Comparison of ENCODE assay signal across 8 mouse cellular contexts in genomic region chr9:108347024-108347423, GRCm38 (mm10). TPM values are rescaled to one million over a fixed set of nuclear protein-coding genes. Genes with fewer than 3 reads are reported as not detected.
DNase-seq lines count a peak whose midpoint lies in the region; ATAC-seq lines count a peak whose summit lies in the region.

No protein-coding gene starts in this region.

- WGBS in limb, embryonic 12.5 days = 7% methylated on average over 11 of the region's 11 CpGs
- 5% methylated on average over 11 of the region's 11 CpGs for WGBS in stomach, embryonic 14.5 days

- no peak for ATAC-seq in megakaryocyte, adult 5-6 weeks (ENCODE audit: poor library complexity, severe bottlenecking)
- no peak for ATAC-seq in limb, embryonic 12.5 days (ENCODE audit: insufficient number of reproducible peaks, insufficient read depth, low FRiP score, low TSS enrichment, low read depth)
- ATAC-seq in stomach, embryonic 14.5 days (ENCODE audit: insufficient number of reproducible peaks, insufficient read depth, low FRiP score, low read depth) = no peak

- H3K36me3 ChIP-seq in megakaryocyte, embryonic 14.5 days (replicated peaks; ENCODE audit: low read length) = peaks cover 26% of the 10 kb centered on the region
- peaks cover 22% of the 10 kb centered on the region for H3K36me3 ChIP-seq in limb, embryonic 12.5 days
- peaks cover 13% of the 10 kb centered on the region for H3K36me3 ChIP-seq in stomach, embryonic 14.5 days (ENCODE audit: control insufficient read depth, insufficient read depth, low read length)

- H3K27ac ChIP-seq in limb, embryonic 12.5 days = peak overlapping the region; percentile 98
- H3K27ac ChIP-seq in stomach, embryonic 14.5 days (ENCODE audit: low read length) = peak overlapping the region; percentile 95

- H3K9ac ChIP-seq in limb, embryonic 12.5 days (replicated peaks) = peak overlapping the region; percentile 91
- peak overlapping the region; percentile 81 for H3K9ac ChIP-seq in stomach, embryonic 14.5 days (replicated peaks; ENCODE audit: low read depth, low read length)

- peaks cover 65% of the 10 kb centered on the region for H3K4me1 ChIP-seq in megakaryocyte, embryonic 14.5 days
- peaks cover 20% of the 10 kb centered on the region for H3K4me1 ChIP-seq in limb, embryonic 12.5 days (replicated peaks)
- H3K4me1 ChIP-seq in stomach, embryonic 14.5 days (ENCODE audit: control insufficient read depth, insufficient read depth, low read length) = peaks cover 13% of the 10 kb centered on the region

- H3K4me3 ChIP-seq in megakaryocyte, embryonic 14.5 days (replicated peaks) = peak overlapping the region; percentile 100
- peak overlapping the region; percentile 88 for H3K4me3 ChIP-seq in limb, embryonic 12.5 days (replicated peaks)
- peak overlapping the region; percentile 68 for H3K4me3 ChIP-seq in stomach, embryonic 14.5 days (ENCODE audit: low read depth, low read length)

- H3K4me2 ChIP-seq in limb, embryonic 12.5 days = peak overlapping the region; percentile 84
- peak overlapping the region; percentile 65 for H3K4me2 ChIP-seq in stomach, embryonic 14.5 days (replicated peaks; ENCODE audit: low read depth, low read length)

- H3K9me3 ChIP-seq in megakaryocyte, embryonic 14.5 days = no peaks in the 10 kb centered on the region
- no peaks in the 10 kb centered on the region for H3K9me3 ChIP-seq in limb, embryonic 12.5 days
- H3K9me3 ChIP-seq in stomach, embryonic 14.5 days (ENCODE audit: control insufficient read depth, low read depth, low read length) = no peaks in the 10 kb centered on the region

- peak; percentile 21 for DNase-seq in adrenal gland, postnatal 10 days
- DNase-seq in adrenal gland, postnatal 25 days = no peak
- DNase-seq in cerebellum, adult 9-10 months = no peak
- no peak for DNase-seq in cerebellum, adult 8-10 months

- no peaks in the 10 kb centered on the region for H3K27me3 ChIP-seq in megakaryocyte, embryonic 14.5 days (replicated peaks)
- H3K27me3 ChIP-seq in limb, embryonic 12.5 days = no peaks in the 10 kb centered on the region
- no peaks in the 10 kb centered on the region for H3K27me3 ChIP-seq in stomach, embryonic 14.5 days (ENCODE audit: control insufficient read depth, insufficient read depth, low read length)

RNA-seq across cellular contexts. Expression of gene Usp4, which starts 0.6 kb away (rescaled TPM):
- 100 to 1,000 TPM; 101 to 111 TPM for total RNA-seq in adrenal gland, postnatal 10 days (2021)
- 113 and 114 TPM in 2 replicates for total RNA-seq in adrenal gland, postnatal 25 days (2021)
- polyA plus RNA-seq in megakaryocyte, embryonic 14.5 days (2012; ENCODE audit: insufficient read depth, low replicate concordance) = 63.2 and 114 TPM in 2 replicates
- total RNA-seq in megakaryocyte, adult 5-6 weeks (2015) = 144 and 148 TPM in 2 replicates
- 75.0 and 78.7 TPM in 2 replicates for total RNA-seq in megakaryocyte, adult 5-6 weeks (2017)
- 117 and 118 TPM in 2 replicates for polyA plus RNA-seq in limb, embryonic 12.5 days (2016; fragmentation: Nextera tagmentation; extraction: Ambion mirVana)
- 102 and 103 TPM in 2 replicates for polyA plus RNA-seq in stomach, embryonic 14.5 days (2014; fragmentation: Nextera tagmentation; extraction: Ambion mirVana)

RNA-seq across cellular contexts. Expression of gene Gpx1, which starts 8.3 kb away (rescaled TPM):
- 100 to 1,000 TPM; 424 to 480 TPM for total RNA-seq in adrenal gland, postnatal 10 days (2021)
- total RNA-seq in adrenal gland, postnatal 25 days (2021) = 711 and 722 TPM in 2 replicates
- 49.9 and 236 TPM in 2 replicates for polyA plus RNA-seq in megakaryocyte, embryonic 14.5 days (2012; ENCODE audit: insufficient read depth, low replicate concordance)
- 2,393 and 2,822 TPM in 2 replicates for total RNA-seq in megakaryocyte, adult 5-6 weeks (2015)
- 1,668 and 1,978 TPM in 2 replicates for total RNA-seq in megakaryocyte, adult 5-6 weeks (2017)
- polyA plus RNA-seq in limb, embryonic 12.5 days (2016; fragmentation: Nextera tagmentation; extraction: Ambion mirVana) = 797 and 821 TPM in 2 replicates
- 676 and 679 TPM in 2 replicates for polyA plus RNA-seq in stomach, embryonic 14.5 days (2014; fragmentation: Nextera tagmentation; extraction: Ambion mirVana)

RNA-seq across cellular contexts. Expression of gene Tcta, which starts 41.1 kb away (rescaled TPM):
- total RNA-seq in adrenal gland, postnatal 10 days (2021) = 10 to 100 TPM; 28.9 to 36.6 TPM
- 38.9 and 49.8 TPM in 2 replicates for total RNA-seq in adrenal gland, postnatal 25 days (2021)
- polyA plus RNA-seq in megakaryocyte, embryonic 14.5 days (2012; ENCODE audit: insufficient read depth, low replicate concordance) = 5.1 and 6.8 TPM in 2 replicates
- total RNA-seq in megakaryocyte, adult 5-6 weeks (2015) = 16.5 and 23.8 TPM in 2 replicates
- total RNA-seq in megakaryocyte, adult 5-6 weeks (2017) = 6.2 and 8.4 TPM in 2 replicates
- polyA plus RNA-seq in limb, embryonic 12.5 days (2016; fragmentation: Nextera tagmentation; extraction: Ambion mirVana) = 21.2 and 22.6 TPM in 2 replicates
- 37.9 and 43.3 TPM in 2 replicates for polyA plus RNA-seq in stomach, embryonic 14.5 days (2014; fragmentation: Nextera tagmentation; extraction: Ambion mirVana)

RNA-seq across cellular contexts. Expression of gene Rhoa, which starts 41.1 kb away (rescaled TPM):
- total RNA-seq in adrenal gland, postnatal 10 days (2021) = 100 to 1,000 TPM; 352 to 357 TPM
- total RNA-seq in adrenal gland, postnatal 25 days (2021) = 358 and 378 TPM in 2 replicates
- 83.3 and 92.2 TPM in 2 replicates for polyA plus RNA-seq in megakaryocyte, embryonic 14.5 days (2012; ENCODE audit: insufficient read depth, low replicate concordance)
- total RNA-seq in megakaryocyte, adult 5-6 weeks (2015) = 468 and 473 TPM in 2 replicates
- 585 and 627 TPM in 2 replicates for total RNA-seq in megakaryocyte, adult 5-6 weeks (2017)
- polyA plus RNA-seq in limb, embryonic 12.5 days (2016; fragmentation: Nextera tagmentation; extraction: Ambion mirVana) = 324 and 387 TPM in 2 replicates
- polyA plus RNA-seq in stomach, embryonic 14.5 days (2014; fragmentation: Nextera tagmentation; extraction: Ambion mirVana) = 308 and 334 TPM in 2 replicates

RNA-seq across cellular contexts. Expression of gene 1700102P08Rik, which starts 45.6 kb away (rescaled TPM):
- 1 to 10 TPM in 1 of 2 experiments, under 1 TPM in 1; 0.63 to 1.4 TPM for total RNA-seq in adrenal gland, postnatal 10 days (2021)
- total RNA-seq in adrenal gland, postnatal 25 days (2021) = 1.5 and 1.7 TPM in 2 replicates
- 0.30 TPM in 1 of 2 replicates, not detected in the other for polyA plus RNA-seq in megakaryocyte, embryonic 14.5 days (2012; ENCODE audit: insufficient read depth, low replicate concordance)
- total RNA-seq in megakaryocyte, adult 5-6 weeks (2015) = 0.47 and 0.98 TPM in 2 replicates
- 1.4 and 3.0 TPM in 2 replicates for total RNA-seq in megakaryocyte, adult 5-6 weeks (2017)
- polyA plus RNA-seq in limb, embryonic 12.5 days (2016; fragmentation: Nextera tagmentation; extraction: Ambion mirVana) = 0.81 and 0.91 TPM in 2 replicates
- 0.72 and 0.87 TPM in 2 replicates for polyA plus RNA-seq in stomach, embryonic 14.5 days (2014; fragmentation: Nextera tagmentation; extraction: Ambion mirVana)
